Mouse (Mus musculus): Measurements from ENCODE around the gene Coro1c.

- TF ChIP-seq POLR2A (IDR thresholded peaks at IDR 0.05; ENCODE audit: borderline replicate concordance, low read depth, low read length) (no peak), CTCF (IDR thresholded peaks at IDR 0.05; ENCODE audit: low read depth, low read length) (no peak)
Observed at GRCm38 (mm10) chr5:113952519-113952918, 44.0 kb upstream of the Coro1c start.

All from bone marrow macrophage, adult 2 months (primary cell).